Mouse (Mus musculus) hematopoietic stem cell, adult 5-6 weeks (primary cell): ENCODE results near the gene Ugt2b1. TPM values are rescaled to one million over a fixed set of nuclear protein-coding genes. Genes with fewer than 3 reads are reported as not detected.

ENCODE experiments used
- total RNA-seq: library from RNA; stranded (forward); fragments of 172-1452, 232-1000 nt; gene quantifications from 2 replicates; pipeline ENCODE4 v1.2.3, GENCODE M21; 2017

Ugt2b1 gene
- total RNA-seq, 1 experiment from 2014 or later: not detected

Other genes starting within 250 kb of the Ugt2b1 start
- gene Tmprss11e, start 180.7 kb downstream of the Ugt2b1 start, total RNA-seq: not detected in 2 replicates
- gene Ythdc1, start 122.3 kb downstream of the Ugt2b1 start, total RNA-seq: 270 and 271 TPM in 2 replicates
- gene Ugt2b34, start 19.6 kb downstream of the Ugt2b1 start, total RNA-seq: not detected in 2 replicates
- gene Ugt2b35, start 74.3 kb upstream of the Ugt2b1 start, total RNA-seq: not detected in 2 replicates
- not detected in 2 replicates for gene Ugt2b36, start 166.0 kb upstream of the Ugt2b1 start, total RNA-seq
- gene Ugt2b5, start 213.8 kb upstream of the Ugt2b1 start, total RNA-seq: not detected in 2 replicates